Comparison of ENCODE assay signal across 24 mouse cellular contexts in the genomic region with DNA sequence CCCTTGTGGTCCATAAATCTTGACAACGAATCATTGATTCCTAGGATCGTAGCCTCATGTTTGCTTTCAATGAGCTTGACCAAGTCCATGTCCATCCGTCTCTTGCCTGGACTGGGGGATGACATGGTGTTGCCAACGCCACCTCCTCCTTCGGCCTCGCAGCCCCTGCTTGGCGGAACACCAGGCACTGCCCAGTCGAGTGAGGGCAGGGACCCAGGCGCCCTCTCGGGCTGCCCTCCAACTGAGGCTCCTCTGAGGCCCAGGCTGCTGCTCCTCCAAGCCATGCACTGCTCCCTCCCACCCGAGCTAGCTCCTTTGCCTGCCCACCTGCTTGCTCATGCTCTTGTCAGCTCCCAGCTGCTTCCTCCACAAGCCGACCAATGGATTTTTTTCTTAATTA. TPM values are rescaled to one million over a fixed set of nuclear protein-coding genes. Genes with fewer than 3 reads are reported as not detected.
"Had no signal": no experiment of that assay in that cellular context is flagged by ENCODE, and none has a peak within 500 bp of the region (broad histone marks: within the 10 kb centered on the region; RNA-seq: fewer than 3 reads in every experiment).

No protein-coding gene starts in this region.

- H3K4me2 ChIP-seq: neural tube, embryonic 13.5 days; neural tube, embryonic 15.5 days; stomach, embryonic 15.5 days had no signal

- H3K36me3 ChIP-seq: neural tube, embryonic 13.5 days; neural tube, embryonic 15.5 days; stomach, embryonic 15.5 days had no signal

- H3K27ac ChIP-seq: neural tube, embryonic 13.5 days; neural tube, embryonic 15.5 days; stomach, embryonic 15.5 days; stomach, postnatal 0 days had no signal

- H3K9ac ChIP-seq: neural tube, embryonic 13.5 days; neural tube, embryonic 15.5 days; stomach, embryonic 15.5 days had no signal

- DNase-seq: retina, postnatal 1 day; right cerebral cortex, adult 18-20 months; right cerebral cortex, postnatal 14 days; right cerebral cortex, postnatal 25 days; right cerebral cortex, postnatal 4 days; spleen, adult 18-20 months; thymus, adult 18-20 months; thymus, adult 2 months; thymus, postnatal 14 days; thymus, postnatal 25 days; thymus, postnatal 36 days; thymus, postnatal 4 days had no signal

- H3K4me1 ChIP-seq: neural tube, embryonic 13.5 days; neural tube, embryonic 15.5 days; stomach, embryonic 15.5 days had no signal

- H3K27me3 ChIP-seq: neural tube, embryonic 13.5 days; neural tube, embryonic 15.5 days; stomach, embryonic 15.5 days had no signal

- H3K4me3 ChIP-seq: neural tube, embryonic 13.5 days; neural tube, embryonic 15.5 days; stomach, embryonic 15.5 days had no signal

- H3K9me3 ChIP-seq: neural tube, embryonic 13.5 days; neural tube, embryonic 15.5 days; stomach, embryonic 15.5 days had no signal

RNA-seq across cellular contexts. Expression of gene Gm906, which starts 42.1 kb away (rescaled TPM):
- total RNA-seq: neutrophil, adult 5-6 weeks had no signal
- polyA plus RNA-seq: neural tube, embryonic 13.5 days; neural tube, embryonic 14.5 days; neural tube, embryonic 15.5 days; small intestine, adult 2 months; spleen, adult 2 months; stomach, embryonic 14.5 days; stomach, embryonic 15.5 days; stomach, embryonic 16.5 days; stomach, postnatal 0 days; thymus, adult 2 months; thymus, postnatal 0 days; urinary bladder, adult 2 months had no signal
